Mouse (Mus musculus) kidney, adult 18-20 months (tissue): ENCODE measurements around the gene BC004004.
"Not testable (repeated sequence)": the region's sequence is repeated elsewhere in the genome, so short reads cannot be mapped to it uniquely, and the experiment has no call there.

Experiments used
- DNase-seq: peaks from one replicate; pipeline ENCODE4 v3.0.0; 2021

BC004004 gene

DNA sequence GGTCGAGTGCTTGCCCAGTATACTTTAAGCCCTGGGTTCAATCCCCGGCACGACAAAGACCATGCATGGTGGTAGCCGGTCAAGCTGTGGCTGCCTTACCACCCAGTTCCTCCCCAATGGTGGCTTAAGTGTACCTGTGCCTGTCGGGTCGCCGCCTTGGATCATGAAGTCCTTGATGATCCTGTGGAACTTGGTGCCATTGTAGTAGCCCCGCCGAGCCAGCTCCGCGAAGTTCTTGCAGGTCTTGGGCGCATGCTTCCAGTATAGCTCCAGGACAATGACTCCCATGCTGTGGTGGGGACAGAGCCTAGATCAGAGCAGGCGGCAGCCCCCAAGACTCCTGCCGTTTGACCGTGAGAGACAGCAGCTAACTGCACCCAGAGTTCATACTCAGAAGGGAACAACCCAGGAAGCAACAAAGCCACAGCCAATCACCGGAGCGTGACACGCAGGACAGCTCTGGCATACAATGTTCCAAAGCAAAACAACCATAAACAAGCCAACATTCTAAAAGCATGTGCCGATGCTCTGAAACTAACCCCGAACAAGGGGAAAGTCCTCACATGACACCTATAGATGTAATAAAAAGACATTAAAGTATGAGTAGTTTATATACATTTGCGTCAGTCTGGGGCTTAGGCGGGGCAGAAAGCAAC, 6.9 kb upstream of the BC004004 start:
- DNase-seq, result no peak

GRCm38 (mm10) chr17:29262259-29262649, 6.3 kb upstream of the BC004004 start:
- no peak for DNase-seq

DNA sequence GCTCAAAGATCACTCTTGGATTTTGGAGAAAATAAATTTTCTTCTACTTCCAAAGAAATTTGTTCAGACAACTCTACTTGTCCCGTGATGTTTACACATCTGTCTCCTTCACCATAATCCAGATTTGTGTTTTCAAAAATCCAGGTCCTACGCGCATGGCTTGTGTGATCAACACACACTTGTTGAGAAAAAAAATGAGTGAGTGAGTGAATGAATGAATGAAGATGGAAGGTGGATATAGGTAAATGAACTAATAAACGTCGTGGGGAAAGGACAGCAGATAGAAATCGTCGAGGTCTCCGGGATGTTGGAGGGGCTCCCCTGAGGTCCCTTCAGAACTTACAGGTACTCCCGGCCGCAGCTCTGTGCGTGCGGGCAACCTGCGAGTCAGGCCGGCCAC, 5.2 kb upstream of the BC004004 start:
- no peak for DNase-seq

DNA sequence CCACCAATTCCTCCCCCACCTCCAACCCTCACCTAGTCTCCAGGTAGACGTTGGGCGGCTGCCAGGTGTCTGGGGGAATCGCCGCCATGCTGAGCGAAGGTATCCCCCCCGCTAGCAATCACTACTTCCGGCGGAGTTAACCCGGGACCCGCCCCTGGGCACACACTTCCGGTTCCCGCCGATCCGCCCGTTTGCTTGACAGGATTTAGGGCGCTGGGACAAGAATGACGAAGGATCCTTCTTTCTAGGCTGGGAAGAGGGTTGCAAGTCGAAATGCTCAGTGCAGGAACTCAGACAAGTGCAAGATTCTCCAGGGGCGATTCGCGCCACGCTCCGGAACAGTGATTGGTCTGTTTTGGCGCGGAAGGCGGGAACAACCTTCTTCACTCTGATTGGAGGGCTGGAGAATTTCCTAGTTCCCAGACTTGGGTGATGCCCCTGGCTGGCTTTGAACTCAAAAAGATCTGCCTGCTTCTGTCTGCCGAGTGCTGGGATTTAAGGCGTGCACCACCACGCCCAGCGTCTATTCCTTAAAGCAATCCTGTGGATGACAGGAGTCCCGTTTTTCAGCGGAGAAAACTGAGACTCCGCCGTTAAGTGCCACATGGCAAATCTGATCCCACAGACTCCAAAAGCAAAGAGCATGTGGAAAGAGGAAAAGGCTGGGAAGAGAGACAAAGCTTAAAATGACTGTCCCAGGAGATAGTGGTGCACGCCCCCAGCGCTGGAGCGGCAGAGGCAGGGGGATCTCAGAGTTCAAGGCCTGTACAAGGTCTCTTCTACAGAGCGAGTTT, 4.6 kb upstream of the BC004004 start, which contains the start of gene Ppil1:
Gene Ppil1 (minus strand): TSS at position 347 of the 794 bp plus-strand sequence.
- DNase-seq, result peak; percentile 91

DNA sequence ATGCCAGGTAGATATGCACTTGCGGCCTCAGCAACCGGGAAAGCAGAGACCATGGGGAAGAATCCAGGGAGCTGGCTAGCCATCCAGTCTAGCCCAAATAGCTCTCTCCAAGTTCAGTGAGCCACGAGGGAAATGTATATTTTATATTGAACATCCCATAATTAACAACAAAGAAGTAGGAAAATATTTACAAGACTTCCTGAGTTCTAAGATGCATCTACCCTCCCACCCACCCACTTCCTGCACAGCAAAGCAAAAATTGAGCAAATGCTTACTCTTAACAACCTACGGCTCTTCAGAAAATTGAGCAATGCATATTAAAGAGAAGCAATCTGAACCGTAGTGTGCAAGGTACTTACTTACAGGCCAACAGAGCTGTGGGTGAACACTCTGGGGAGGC, 3.8 kb upstream of the BC004004 start:
- DNase-seq, result no peak

DNA sequence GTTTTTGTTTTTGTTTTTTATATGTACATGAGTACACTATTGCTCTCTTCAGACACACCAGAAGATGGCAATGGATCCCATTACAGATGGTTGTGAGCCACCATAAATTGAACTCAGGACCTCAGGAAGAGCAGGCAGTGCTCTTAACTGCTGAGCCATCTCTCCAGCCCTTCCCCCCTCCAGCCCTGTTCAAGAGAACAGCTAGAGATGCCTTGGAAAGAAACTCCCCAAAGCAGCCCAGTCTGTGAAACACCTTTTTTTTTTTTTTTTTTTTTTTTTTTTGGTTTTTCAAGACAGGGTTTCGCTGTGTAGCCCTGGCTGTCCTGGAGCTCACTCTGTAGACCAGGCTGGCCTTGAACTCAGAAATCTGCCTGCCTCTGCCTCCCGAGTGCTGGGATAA, 1.5 kb upstream of the BC004004 start:
- not testable (repeated sequence) for DNase-seq

DNA sequence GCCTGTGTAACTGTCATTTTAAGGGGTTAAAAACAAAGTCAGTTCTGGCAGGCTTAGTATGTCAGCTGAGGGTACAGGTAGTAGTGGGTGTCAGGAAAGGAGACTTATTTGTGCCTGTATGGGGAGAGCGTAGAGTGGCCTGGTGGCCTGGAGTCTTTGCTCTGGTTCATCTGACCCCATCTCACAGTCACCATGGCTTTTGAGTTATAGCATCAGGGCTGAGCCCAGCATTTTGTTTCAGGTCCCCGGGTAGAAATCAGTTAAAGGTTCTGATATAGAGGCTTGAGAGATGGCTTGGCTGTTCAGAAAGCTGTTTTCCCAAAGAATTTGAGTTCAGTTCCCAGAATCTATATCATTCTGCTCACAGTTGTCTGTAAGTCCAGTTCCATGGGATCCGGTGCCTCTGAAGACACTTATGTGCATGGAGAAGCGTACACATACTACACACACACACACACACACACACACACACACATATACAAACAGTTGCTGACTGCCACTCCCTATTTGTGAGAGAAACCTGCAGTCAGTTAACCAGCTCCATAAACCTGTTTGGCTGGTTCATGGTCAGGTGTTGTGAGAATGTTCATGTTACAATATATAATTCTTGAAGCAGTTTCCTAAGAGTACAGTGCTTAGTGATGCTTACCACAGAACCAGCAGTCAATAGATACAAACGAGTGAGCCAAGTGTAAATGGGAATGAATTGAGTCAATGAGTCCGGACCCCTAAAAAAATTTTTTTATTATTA, 482 bp upstream of the BC004004 start:
- DNase-seq, result no peak

DNA sequence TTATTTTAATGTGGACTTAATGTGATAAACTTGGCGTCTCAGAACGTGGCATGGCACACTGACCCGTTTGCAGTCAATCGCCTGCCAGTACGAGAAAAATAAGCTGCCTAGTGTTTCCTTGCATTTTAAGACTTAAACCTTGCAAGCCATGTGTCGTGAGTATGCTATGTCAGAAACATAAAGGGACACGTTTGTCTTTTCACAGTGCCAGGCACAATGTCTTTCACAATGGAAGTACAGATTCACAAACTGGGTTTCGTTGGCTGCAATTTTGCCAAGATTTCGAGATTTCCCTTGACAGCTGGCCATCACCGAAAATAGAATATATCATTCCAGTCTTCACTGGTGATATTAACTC, 740 bp downstream of the BC004004 start:
- no peak for DNase-seq

GRCm38 (mm10) chr17:29270148-29270698, 1.6 kb downstream of the BC004004 start:
- no peak for DNase-seq

DNA sequence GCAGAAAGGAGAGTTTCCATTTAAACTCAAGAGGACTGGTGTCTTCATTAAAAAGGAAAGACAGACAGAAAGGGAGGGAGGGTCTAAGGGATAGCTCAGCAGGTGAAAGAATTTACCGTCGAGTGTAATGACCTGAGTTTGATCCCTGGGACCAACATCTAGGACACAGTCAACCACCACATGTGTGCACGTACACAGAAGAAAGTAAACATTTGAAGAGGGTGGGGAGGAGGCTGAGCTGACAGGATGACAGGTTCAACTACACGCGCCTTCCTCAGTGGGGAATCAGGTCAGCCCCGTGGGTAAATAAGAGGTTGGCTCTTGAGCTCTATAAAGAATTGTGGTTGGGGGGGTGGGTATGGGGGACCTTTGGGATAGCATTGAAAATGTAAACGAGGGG, 4.6 kb downstream of the BC004004 start:
- DNase-seq, result no peak

- peak; percentile 89 for DNase-seq
Measured at GRCm38 (mm10) chr17:29273889-29274288, 5.3 kb downstream of the BC004004 start.

DNA sequence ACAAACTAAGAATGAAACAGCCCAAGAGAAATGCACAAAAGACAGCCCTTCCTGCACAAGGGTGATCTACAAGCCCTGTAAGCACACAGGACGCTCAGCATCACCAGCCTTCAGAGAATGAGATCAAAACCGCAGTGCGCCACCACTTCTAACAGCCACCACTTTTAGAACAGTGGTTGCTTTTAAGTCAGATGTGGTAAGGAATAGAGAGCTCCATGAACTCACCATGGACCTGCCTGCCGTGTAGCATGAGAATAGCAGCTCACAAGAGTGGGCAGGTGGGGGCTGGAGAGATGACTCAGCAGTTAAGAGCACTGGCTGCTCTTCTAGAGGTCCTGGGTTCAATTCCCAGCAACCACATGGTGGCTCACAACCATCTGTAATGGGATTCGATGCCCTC, 11.8 kb downstream of the BC004004 start:
- no peak for DNase-seq

DNA sequence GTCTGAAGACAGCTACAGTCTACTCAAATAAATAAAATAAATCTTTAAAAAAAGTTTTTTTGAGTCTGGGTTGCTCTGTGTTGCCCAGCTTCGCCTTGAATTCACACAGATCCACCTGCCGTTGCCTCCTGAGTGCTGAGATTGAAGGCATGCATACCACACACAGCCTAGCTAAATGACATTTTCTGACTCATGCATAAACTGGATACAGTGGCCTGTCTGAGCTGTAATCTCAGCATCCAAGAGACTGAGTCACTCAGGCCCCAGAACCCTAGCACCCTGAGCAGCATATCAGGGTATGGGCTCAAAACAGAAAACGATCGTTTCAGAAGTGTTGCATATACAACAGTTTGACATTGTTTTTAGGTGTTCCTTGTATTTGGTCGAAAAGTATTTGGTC, 13.0 kb downstream of the BC004004 start:
- DNase-seq, result no peak

DNA sequence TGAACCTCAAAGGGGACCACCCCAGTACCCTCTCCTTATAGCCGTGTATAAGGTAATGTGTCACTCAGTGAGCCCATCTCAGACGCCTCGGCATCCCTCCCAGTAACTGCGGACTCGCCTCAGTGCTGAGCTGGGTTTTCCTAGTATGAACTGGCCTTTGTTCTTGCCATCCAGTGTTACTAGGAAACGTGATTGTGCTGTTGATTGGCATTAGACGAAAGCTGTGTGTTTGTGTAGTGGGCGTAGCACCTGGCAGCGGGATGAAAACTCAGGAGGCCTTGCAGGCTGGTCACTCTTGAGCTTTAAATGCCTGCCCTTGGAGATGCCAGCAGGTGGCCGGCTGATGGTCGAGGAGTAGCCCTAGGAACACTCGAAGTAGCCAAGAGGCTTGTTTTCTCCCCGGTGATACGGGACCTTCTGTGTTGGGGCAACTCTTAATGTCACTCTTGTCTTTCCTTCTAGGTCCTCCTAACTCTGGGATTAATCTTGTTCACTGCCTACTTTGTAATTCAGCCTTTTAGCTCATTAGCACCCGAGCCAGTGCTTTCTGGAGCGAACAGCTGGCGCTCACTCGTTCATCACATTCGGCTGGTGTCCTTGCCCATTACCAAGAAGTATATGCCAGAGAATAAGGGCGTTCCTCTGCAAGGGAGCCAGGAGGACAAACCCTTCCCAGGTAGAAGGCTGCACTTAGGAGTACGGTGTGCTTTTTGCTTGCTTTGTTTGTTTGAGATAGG, 13.8 kb downstream of the BC004004 start:
- DNase-seq, result no peak

- no peak for DNase-seq
Measured at GRCm38 (mm10) chr17:29291793-29292192, 23.2 kb downstream of the BC004004 start.

DNA sequence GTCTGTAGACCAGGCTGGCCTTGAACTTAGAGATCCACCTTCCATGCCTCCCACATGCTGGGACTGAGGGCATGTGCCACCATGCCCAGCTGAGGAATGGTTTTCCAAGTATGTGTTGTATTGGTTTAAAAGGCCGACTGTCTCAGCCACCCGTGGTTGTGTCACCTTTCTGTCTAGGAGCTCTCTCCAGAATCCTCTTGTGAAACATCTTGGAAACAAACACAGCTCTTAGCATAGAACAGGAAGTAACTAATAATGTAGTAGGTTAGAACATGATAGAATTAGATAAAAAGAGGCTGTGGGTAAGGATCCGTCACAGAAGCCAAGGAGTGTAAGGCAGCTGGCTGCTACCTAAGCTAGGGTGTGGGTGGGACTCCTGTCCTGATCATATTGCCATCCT, 24.4 kb downstream of the BC004004 start:
- DNase-seq, result no peak

GRCm38 (mm10) chr17:29293807-29294605, 25.4 kb downstream of the BC004004 start:
- DNase-seq, result peak; percentile 37

GRCm38 (mm10) chr17:29295835-29296234, 27.2 kb downstream of the BC004004 start:
- no peak for DNase-seq

- no peak for DNase-seq
Measured at GRCm38 (mm10) chr17:29297321-29297720, 28.7 kb downstream of the BC004004 start.

DNA sequence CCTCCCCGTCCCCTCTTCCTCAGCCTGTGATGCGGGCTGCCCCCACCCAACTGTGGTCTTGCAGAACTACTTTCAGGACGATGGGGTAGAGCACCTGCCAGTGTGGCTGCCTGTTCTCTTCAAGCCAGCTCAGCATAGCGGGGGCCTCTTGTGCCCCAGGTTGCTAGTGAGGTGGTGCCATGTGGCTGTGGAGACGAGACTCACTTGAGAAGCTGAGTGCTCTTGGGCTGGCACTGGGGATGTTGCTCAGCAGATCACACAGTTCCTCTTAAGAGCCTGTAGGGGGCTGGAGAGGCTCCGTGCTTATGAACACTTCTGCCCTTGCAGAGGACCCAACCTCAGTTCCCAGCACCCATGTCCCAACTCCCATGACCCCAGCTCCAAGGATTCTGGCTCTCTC, 29.2 kb downstream of the BC004004 start:
- DNase-seq, result no peak

DNA sequence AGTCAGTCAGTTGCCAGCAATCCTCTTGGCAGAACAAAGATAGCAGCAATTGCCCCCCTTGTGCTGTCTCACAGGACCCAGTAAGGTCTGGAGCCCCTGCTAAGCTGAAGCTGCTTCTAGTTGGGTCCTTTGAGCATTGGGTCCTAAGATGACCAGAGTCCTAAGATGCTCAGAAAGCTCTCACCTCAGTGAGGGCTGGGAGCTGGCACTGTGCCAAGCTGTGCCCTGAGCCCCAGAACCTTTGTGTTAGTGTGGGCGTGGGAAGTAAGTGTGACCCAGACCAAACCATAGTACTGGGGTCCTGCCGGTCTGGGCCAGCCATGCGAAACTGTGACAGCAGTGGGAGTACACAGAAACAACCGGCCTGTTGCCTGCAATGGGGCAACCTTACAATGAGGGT, 30.7 kb downstream of the BC004004 start:
- DNase-seq, result no peak

DNA sequence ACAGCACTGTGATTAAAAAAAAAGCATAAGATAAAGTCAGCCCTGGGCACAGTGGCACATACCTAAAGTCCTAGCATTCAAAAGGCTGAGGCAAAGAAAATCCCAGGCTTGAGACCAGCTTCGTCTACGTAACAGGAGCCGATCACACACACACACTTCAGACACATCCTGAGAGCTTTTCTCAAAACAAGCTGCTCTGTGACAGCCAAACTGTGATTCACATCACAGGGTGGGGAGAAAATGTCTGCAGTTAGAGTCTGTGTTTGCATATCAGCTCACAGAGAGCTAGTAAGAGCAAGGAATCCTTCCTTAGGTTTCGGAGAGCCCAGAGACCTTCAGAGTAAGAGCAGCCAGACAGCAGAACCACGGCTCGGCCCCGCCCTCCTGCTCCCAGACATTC, 32.3 kb downstream of the BC004004 start:
- no peak for DNase-seq
